Mouse (Mus musculus) ovary, postnatal 14 days (tissue): ENCODE data around the gene Dglucy.

ENCODE experiments used
- DNase-seq: peaks from one replicate; pipeline ENCODE4 v3.0.0; 2022; ENCODE audit warnings: low spot score

Gene Dglucy

GRCm38 (mm10) chr12:100878556-100878955, 99.7 kb downstream of the Dglucy start:
- DNase-seq = no peak

- DNase-seq = no peak
These were observed 104.3 kb downstream of the Dglucy start for GRCm38 (mm10) chr12:100883168-100883567.

GRCm38 (mm10) chr12:100885585-100885984, 106.7 kb downstream of the Dglucy start:
- DNase-seq = no peak

GRCm38 (mm10) chr12:100886877-100887276, 108.0 kb downstream of the Dglucy start:
- DNase-seq = no peak

GRCm38 (mm10) chr12:100887801-100888258, 109.0 kb downstream of the Dglucy start:
- peak; percentile 23 for DNase-seq

GRCm38 (mm10) chr12:100890548-100890947, 111.7 kb downstream of the Dglucy start:
- no peak for DNase-seq

- no peak for DNase-seq
These were observed 116.6 kb downstream of the Dglucy start for GRCm38 (mm10) chr12:100895504-100895903.

- DNase-seq = no peak
These were observed 117.8 kb downstream of the Dglucy start for GRCm38 (mm10) chr12:100896661-100897060.

GRCm38 (mm10) chr12:100897736-100898650, 119.1 kb downstream of the Dglucy start:
- no peak for DNase-seq

- DNase-seq = no peak
These were observed 120.3 kb downstream of the Dglucy start for GRCm38 (mm10) chr12:100899111-100899640.

GRCm38 (mm10) chr12:100900901-100901300, 122.0 kb downstream of the Dglucy start:
- no peak for DNase-seq

- DNase-seq = no peak
These were observed 122.5 kb downstream of the Dglucy start for GRCm38 (mm10) chr12:100901386-100901785.

GRCm38 (mm10) chr12:100903761-100904160, 124.9 kb downstream of the Dglucy start:
- DNase-seq = no peak

GRCm38 (mm10) chr12:100906861-100907260, 128.0 kb downstream of the Dglucy start:
- DNase-seq = no peak

- DNase-seq = no peak
These were observed 128.9 kb downstream of the Dglucy start, which contains the start of gene Gpr68 for GRCm38 (mm10) chr12:100907598-100908297. TSS of gene Gpr68 (minus strand) at chr12:100908198.

- DNase-seq = no peak
These were observed 129.6 kb downstream of the Dglucy start for GRCm38 (mm10) chr12:100908298-100909034.

GRCm38 (mm10) chr12:100909765-100910164, 130.9 kb downstream of the Dglucy start:
- DNase-seq = no peak

- no peak for DNase-seq
These were observed 131.9 kb downstream of the Dglucy start for GRCm38 (mm10) chr12:100910731-100911130.

GRCm38 (mm10) chr12:100924646-100925339, 145.9 kb downstream of the Dglucy start:
- no peak for DNase-seq

GRCm38 (mm10) chr12:100925644-100926619, 147.1 kb downstream of the Dglucy start:
- peak; percentile 71 for DNase-seq
